Mouse (Mus musculus) megakaryocyte-erythroid progenitor cell, adult 5-6 weeks (primary cell): Measurements from ENCODE around the gene H2-Ab1. TPM values are rescaled to one million over a fixed set of nuclear protein-coding genes. Genes with fewer than 3 reads are reported as not detected.
A peak's percentile ranks its signal among the peaks of the same experiment; 100 is the strongest.

Source experiments
- ATAC-seq: replicated peaks from 2 replicates; pipeline ENCODE4 v1.8.0; 2016; ENCODE audit warnings: mild to moderate bottlenecking, inconsistent platforms; ENCODE audit not compliant: severe bottlenecking, poor library complexity, low FRiP score, low TSS enrichment
- total RNA-seq, 2 experiments: library from RNA; stranded (forward) in 1 of 2; stranded (reverse) in 1 of 2; fragments of 200-1000, 215-1000 nt in 1 of 2; fragments of >200 nt in 1 of 2; fragmentation: Nextera tagmentation in 1 of 2; gene quantifications; 2 replicates each; pipeline ENCODE4 v1.2.3; 2014 to 2017

The H2-Ab1 gene
- total RNA-seq, 2 experiments from 2014 or later = 20.3 to 80.9 TPM

- ATAC-seq = no peak
These were observed 12.7 kb downstream of the H2-Ab1 start for GRCm38 (mm10) chr17:34270230-34270629.

GRCm38 (mm10) chr17:34270940-34271339, 13.5 kb downstream of the H2-Ab1 start:
- no peak for ATAC-seq

- no peak for ATAC-seq
These were observed 14.6 kb downstream of the H2-Ab1 start for GRCm38 (mm10) chr17:34272102-34272501.

GRCm38 (mm10) chr17:34280499-34281038, 23.1 kb downstream of the H2-Ab1 start:
- ATAC-seq = no peak

GRCm38 (mm10) chr17:34281836-34282235, 24.3 kb downstream of the H2-Ab1 start:
- no peak for ATAC-seq

- no peak for ATAC-seq
These were observed 27.9 kb downstream of the H2-Ab1 start for GRCm38 (mm10) chr17:34285371-34285770.

GRCm38 (mm10) chr17:34285848-34286247, 28.4 kb downstream of the H2-Ab1 start:
- peak; percentile 69 for ATAC-seq

GRCm38 (mm10) chr17:34286501-34286900, 29.0 kb downstream of the H2-Ab1 start:
- no peak for ATAC-seq

- ATAC-seq = no peak
These were observed 29.5 kb downstream of the H2-Ab1 start for GRCm38 (mm10) chr17:34286999-34287398.

GRCm38 (mm10) chr17:34287648-34288047, 30.2 kb downstream of the H2-Ab1 start, which contains the start of gene H2-Aa:
Gene H2-Aa, minus strand, starts transcription at chr17:34287823.
- peak; percentile 76 for ATAC-seq

- no peak for ATAC-seq
These were observed 30.6 kb downstream of the H2-Ab1 start for GRCm38 (mm10) chr17:34288131-34288530.

GRCm38 (mm10) chr17:34291609-34292008, 34.1 kb downstream of the H2-Ab1 start:
- peak; percentile 92 for ATAC-seq

- ATAC-seq = no peak
These were observed 35.1 kb downstream of the H2-Ab1 start for GRCm38 (mm10) chr17:34292570-34292969.

- ATAC-seq = no peak
These were observed 36.0 kb downstream of the H2-Ab1 start for GRCm38 (mm10) chr17:34293533-34293932.

- no peak for ATAC-seq
These were observed 36.8 kb downstream of the H2-Ab1 start for GRCm38 (mm10) chr17:34294249-34294648.

- ATAC-seq = no peak
These were observed 37.8 kb downstream of the H2-Ab1 start for GRCm38 (mm10) chr17:34295307-34295706.

- peak; percentile 64 for ATAC-seq
These were observed 38.7 kb downstream of the H2-Ab1 start for GRCm38 (mm10) chr17:34295891-34296794.

- ATAC-seq = no peak
These were observed 41.9 kb downstream of the H2-Ab1 start for GRCm38 (mm10) chr17:34299356-34299755.

GRCm38 (mm10) chr17:34300071-34300470, 42.6 kb downstream of the H2-Ab1 start:
- no peak for ATAC-seq

GRCm38 (mm10) chr17:34300691-34301566, 43.4 kb downstream of the H2-Ab1 start:
- ATAC-seq = no peak
